Mouse (Mus musculus) frontal cortex, postnatal 10 days (tissue): ENCODE measurements at regions not wholly inside any gene's neighbourhood (a gene's known extent, or its start where the extent isn't known, plus 50 kb on each side); places are given as distances from the start of the nearest gene placed in this dataset.
"Not testable (repeated sequence)": the region's sequence is repeated elsewhere in the genome, so short reads cannot be mapped to it uniquely, and the experiment has no call there.

Experiments
- DNase-seq, 2 experiments: peaks; one replicate each; pipeline ENCODE4 v3.0.0; 2022; ENCODE audit warnings: low spot score in 2 of 2, mixed read lengths in 1 of 2

- no peak for DNase-seq
Measured at GRCm38 (mm10) chr11:111961047-111961837, 820.8 kb upstream of the Sox9 start.

GRCm38 (mm10) chr11:111961846-111962245, 820.2 kb upstream of the Sox9 start:
- no peak for DNase-seq

- DNase-seq = no peak
Measured at GRCm38 (mm10) chr11:111964066-111964465, 818.0 kb upstream of the Sox9 start.

GRCm38 (mm10) chr11:111966401-111966800, 815.6 kb upstream of the Sox9 start:
- DNase-seq = no peak

- DNase-seq = no peak
Measured at GRCm38 (mm10) chr11:111971001-111971400, 811.0 kb upstream of the Sox9 start.

- DNase-seq = no peak
Measured at GRCm38 (mm10) chr11:111978667-111979066, 803.4 kb upstream of the Sox9 start.

- DNase-seq = no peak
Measured at GRCm38 (mm10) chr11:111996395-111996794, 785.6 kb upstream of the Sox9 start.

GRCm38 (mm10) chr11:112010848-112011247, 771.2 kb upstream of the Sox9 start:
- DNase-seq = not testable (repeated sequence)

GRCm38 (mm10) chr11:112017906-112018305, 764.1 kb upstream of the Sox9 start:
- DNase-seq = no peak

- no peak for DNase-seq
Measured at GRCm38 (mm10) chr11:112028031-112028430, 754.0 kb upstream of the Sox9 start.

GRCm38 (mm10) chr11:112038741-112039140, 743.3 kb upstream of the Sox9 start:
- no peak for DNase-seq

- DNase-seq = no peak
Measured at GRCm38 (mm10) chr11:112044455-112044854, 737.6 kb upstream of the Sox9 start.

GRCm38 (mm10) chr11:112045353-112045752, 736.7 kb upstream of the Sox9 start:
- DNase-seq = no peak

- no peak for DNase-seq
Measured at GRCm38 (mm10) chr11:112050362-112050761, 731.7 kb upstream of the Sox9 start.

- DNase-seq = no peak
Measured at GRCm38 (mm10) chr11:112055591-112055990, 726.4 kb upstream of the Sox9 start.

GRCm38 (mm10) chr11:112067176-112067575, 714.8 kb upstream of the Sox9 start:
- no peak for DNase-seq

- DNase-seq = no peak
Measured at GRCm38 (mm10) chr11:112068821-112069220, 713.2 kb upstream of the Sox9 start.

- no peak for DNase-seq
Measured at GRCm38 (mm10) chr11:112071571-112071970, 710.5 kb upstream of the Sox9 start.

GRCm38 (mm10) chr11:112081386-112081785, 700.6 kb upstream of the Sox9 start:
- DNase-seq = no peak

GRCm38 (mm10) chr11:112083019-112083418, 699.0 kb upstream of the Sox9 start:
- no peak for DNase-seq

- DNase-seq = no peak
Measured at GRCm38 (mm10) chr11:112092168-112092567, 689.9 kb upstream of the Sox9 start.

- DNase-seq = no peak
Measured at GRCm38 (mm10) chr11:112095009-112095408, 687.0 kb upstream of the Sox9 start.

- DNase-seq = no peak
Measured at GRCm38 (mm10) chr11:112098161-112098560, 683.9 kb upstream of the Sox9 start.

GRCm38 (mm10) chr11:112103252-112103651, 678.8 kb upstream of the Sox9 start:
- DNase-seq = no peak
